Mouse (Mus musculus) hindbrain, embryonic 16.5 days (tissue): ENCODE measurements around the gene Coq8b. TPM values are rescaled to one million over a fixed set of nuclear protein-coding genes. Genes with fewer than 3 reads are reported as not detected.
"Not testable (repeated sequence)": the region's sequence is repeated elsewhere in the genome, so short reads cannot be mapped to it uniquely, and the experiment has no call there.

Experiments used
- ATAC-seq: fragments of 200-750 bp; cut with Nextera tagmentation; 2 replicates; pipeline ENCODE4 v1.8.0; 2017; ENCODE audit warnings: moderate TSS enrichment, moderate library complexity
- H3K27ac ChIP-seq: fragments of 300-500 bp; sonication (generic); 2 replicates; pipeline ENCODE4 v1.5.1; 2014; ENCODE audit warnings: low read depth, mild to moderate bottlenecking, control low read depth, low read length, moderate library complexity
- H3K27me3 ChIP-seq: fragments of 300-500 bp; sonication (generic); replicated peaks from 2 replicates; pipeline ENCODE4 v1.6.1; 2014; ENCODE audit warnings: low read length; ENCODE audit not compliant: control insufficient read depth, insufficient read depth
- H3K36me3 ChIP-seq: fragments of 300-500 bp; sonication (generic); 2 replicates; pipeline ENCODE4 v1.6.1; 2014; ENCODE audit warnings: mild to moderate bottlenecking, low read length, moderate library complexity, mixed read lengths; ENCODE audit not compliant: control insufficient read depth, insufficient read depth
- H3K4me1 ChIP-seq: fragments of 300-500 bp; sonication (generic); 2 replicates; pipeline ENCODE4 v1.6.1; 2014; ENCODE audit warnings: low read depth, low read length; ENCODE audit not compliant: control insufficient read depth, insufficient read depth
- H3K4me2 ChIP-seq: fragments of 300-500 bp; sonication (generic); 2 replicates; pipeline ENCODE4 v1.6.1; 2014; ENCODE audit warnings: mild to moderate bottlenecking, low read length, control low read depth, moderate library complexity
- H3K4me3 ChIP-seq: fragments of 300-500 bp; sonication (generic); 2 replicates; pipeline ENCODE4 v1.5.1; 2014; ENCODE audit warnings: mild to moderate bottlenecking, low read length, control low read depth, moderate library complexity
- H3K9ac ChIP-seq: fragments of 300-500 bp; sonication (generic); 2 replicates; pipeline ENCODE4 v1.6.1; 2014; ENCODE audit warnings: low read depth, mild to moderate bottlenecking, control low read depth, low read length, moderate library complexity
- H3K9me3 ChIP-seq: fragments of 300-500 bp; sonication (generic); 2 replicates; pipeline ENCODE4 v1.6.1; 2014; ENCODE audit warnings: mild to moderate bottlenecking, low read length, moderate library complexity; ENCODE audit not compliant: control insufficient read depth
- WGBS: fragments of 180-500 bp; shearing (Covaris S2); extraction: QIAGEN DNeasy Blood & Tissue Kit; methylation state at CpG from one replicate; pipeline ENCODE4 v1.1.7; 2014; 5-methylcytosine and 5-hydroxymethylcytosine counted together
- polyA plus RNA-seq: library from polyadenylated mRNA; unstranded; fragments of >200 nt; fragmentation: Nextera tagmentation; extraction: Ambion mirVana; gene quantifications from 2 replicates; pipeline ENCODE4 v1.2.1, GENCODE M21; 2015

Coq8b gene
- polyA plus RNA-seq, 1 experiment from 2014 or later: 21.8 TPM

GRCm38 (mm10) chr7:27238568-27238967, 5.7 kb downstream of the Coq8b start:
- no peak overlapping the region for H3K4me3 ChIP-seq
- H3K4me1 ChIP-seq: peaks cover 5% of the 10 kb centered on the region
- H3K27me3 ChIP-seq: no peaks in the 10 kb centered on the region
- no peak overlapping the region for H3K4me2 ChIP-seq
- ATAC-seq: no peak
- 92% methylated on average over 5 of the region's 5 CpGs for WGBS
- no peak overlapping the region for H3K9ac ChIP-seq
- no peaks in the 10 kb centered on the region for H3K9me3 ChIP-seq
- H3K36me3 ChIP-seq: peaks cover 23% of the 10 kb centered on the region
- H3K27ac ChIP-seq: no peak overlapping the region

- Histone ChIP-seq H3K4me2 (no peak overlapping the region), H3K36me3 (peaks cover 29% of the 10 kb centered on the region), H3K9me3 (no peaks in the 10 kb centered on the region), H3K9ac (no peak overlapping the region), H3K4me3 (no peak overlapping the region), H3K27ac (no peak overlapping the region), H3K4me1 (no peaks in the 10 kb centered on the region), H3K27me3 (no peaks in the 10 kb centered on the region)
- ATAC-seq: no peak
- 75% methylated on average over 8 of the region's 8 CpGs for WGBS
Observed at GRCm38 (mm10) chr7:27243211-27243610, 10.4 kb downstream of the Coq8b start.

GRCm38 (mm10) chr7:27244088-27244487, 11.3 kb downstream of the Coq8b start:
- not testable (repeated sequence) for H3K27me3 ChIP-seq, H3K9ac ChIP-seq, H3K9me3 ChIP-seq, H3K27ac ChIP-seq, H3K4me3 ChIP-seq, ATAC-seq, H3K4me1 ChIP-seq, H3K4me2 ChIP-seq
- peaks cover 29% of the 10 kb centered on the region for H3K36me3 ChIP-seq
- 78% methylated on average over 2 of the region's 2 CpGs for WGBS

GRCm38 (mm10) chr7:27249146-27249545, 16.3 kb downstream of the Coq8b start:
- no peaks in the 10 kb centered on the region for H3K9me3 ChIP-seq
- H3K4me1 ChIP-seq: no peaks in the 10 kb centered on the region
- no peak overlapping the region for H3K9ac ChIP-seq
- no peak overlapping the region for H3K27ac ChIP-seq
- ATAC-seq: no peak
- 0 out of 2 replicates have a peak, but pooled peaks cover 7% of the 10 kb centered on the region for H3K36me3 ChIP-seq
- WGBS: 94% methylated on average over 2 of the region's 2 CpGs
- H3K4me2 ChIP-seq: no peak overlapping the region
- no peaks in the 10 kb centered on the region for H3K27me3 ChIP-seq
- no peak overlapping the region for H3K4me3 ChIP-seq

GRCm38 (mm10) chr7:27249928-27250327, 17.1 kb downstream of the Coq8b start:
- Histone ChIP-seq H3K36me3 (0 out of 2 replicates have a peak, but pooled peaks cover 7% of the 10 kb centered on the region), H3K9ac (no peak overlapping the region), H3K27me3 (no peaks in the 10 kb centered on the region), H3K4me3 (no peak overlapping the region), H3K9me3 (no peaks in the 10 kb centered on the region), H3K27ac (no peak overlapping the region), H3K4me2 (no peak overlapping the region), H3K4me1 (no peaks in the 10 kb centered on the region)
- WGBS: 85% methylated on average over 5 of the region's 5 CpGs
- peak; percentile 48; the same call in 1 of the 2 replicates for ATAC-seq

GRCm38 (mm10) chr7:27251946-27252345, 19.1 kb downstream of the Coq8b start:
- 88% methylated on average over 6 of the region's 6 CpGs for WGBS
- no peaks in the 10 kb centered on the region for H3K4me1 ChIP-seq
- no peak overlapping the region for H3K9ac ChIP-seq
- no peak overlapping the region for H3K4me2 ChIP-seq
- no peak for ATAC-seq
- H3K27me3 ChIP-seq: no peaks in the 10 kb centered on the region
- no peak overlapping the region for H3K27ac ChIP-seq
- H3K9me3 ChIP-seq: no peaks in the 10 kb centered on the region
- no peak overlapping the region for H3K4me3 ChIP-seq
- no peaks in the 10 kb centered on the region for H3K36me3 ChIP-seq

GRCm38 (mm10) chr7:27255721-27256120, 22.9 kb downstream of the Coq8b start:
- H3K9ac ChIP-seq: no peak overlapping the region
- H3K27me3 ChIP-seq: no peaks in the 10 kb centered on the region
- no peaks in the 10 kb centered on the region for H3K9me3 ChIP-seq
- no peak overlapping the region for H3K27ac ChIP-seq
- no peak overlapping the region for H3K4me3 ChIP-seq
- 76% methylated on average over 3 of the region's 3 CpGs for WGBS
- ATAC-seq: no peak
- no peaks in the 10 kb centered on the region for H3K36me3 ChIP-seq
- peaks cover 16% of the 10 kb centered on the region for H3K4me1 ChIP-seq
- no peak overlapping the region for H3K4me2 ChIP-seq

GRCm38 (mm10) chr7:27257046-27257851, 24.4 kb downstream of the Coq8b start:
- WGBS: 7% methylated on average over 27 of the region's 27 CpGs
- Histone ChIP-seq H3K4me1 (peaks cover 28% of the 10 kb centered on the region), H3K27me3 (no peaks in the 10 kb centered on the region), H3K4me2 (peak overlapping the region; percentile 89), H3K36me3 (peaks cover under 1% of the 10 kb centered on the region; the same call in 1 of the 2 replicates), H3K9me3 (no peaks in the 10 kb centered on the region), H3K4me3 (peak overlapping the region; percentile 72), H3K9ac (peak overlapping the region; percentile 50), H3K27ac (peak overlapping the region; percentile 92)
- peak; percentile 18 for ATAC-seq

GRCm38 (mm10) chr7:27257852-27258204, 25.0 kb downstream of the Coq8b start:
- H3K27me3 ChIP-seq: no peaks in the 10 kb centered on the region
- ATAC-seq: peak; percentile 18; the same call in 1 of the 2 replicates
- no peaks in the 10 kb centered on the region for H3K9me3 ChIP-seq
- peak overlapping the region; percentile 89 for H3K4me2 ChIP-seq
- H3K36me3 ChIP-seq: peaks cover 6% of the 10 kb centered on the region
- WGBS: 3% methylated on average over 4 of the region's 6 CpGs
- H3K9ac ChIP-seq: peak overlapping the region; percentile 80
- peak overlapping the region; percentile 92 for H3K27ac ChIP-seq
- H3K4me1 ChIP-seq: peaks cover 28% of the 10 kb centered on the region
- H3K4me3 ChIP-seq: peak overlapping the region; percentile 72
